Mouse (Mus musculus): ENCODE measurements at regions not wholly inside any gene's neighbourhood (a gene's known extent, or its start where the extent isn't known, plus 50 kb on each side); places are given as distances from the start of the nearest gene placed in this dataset.

DNA sequence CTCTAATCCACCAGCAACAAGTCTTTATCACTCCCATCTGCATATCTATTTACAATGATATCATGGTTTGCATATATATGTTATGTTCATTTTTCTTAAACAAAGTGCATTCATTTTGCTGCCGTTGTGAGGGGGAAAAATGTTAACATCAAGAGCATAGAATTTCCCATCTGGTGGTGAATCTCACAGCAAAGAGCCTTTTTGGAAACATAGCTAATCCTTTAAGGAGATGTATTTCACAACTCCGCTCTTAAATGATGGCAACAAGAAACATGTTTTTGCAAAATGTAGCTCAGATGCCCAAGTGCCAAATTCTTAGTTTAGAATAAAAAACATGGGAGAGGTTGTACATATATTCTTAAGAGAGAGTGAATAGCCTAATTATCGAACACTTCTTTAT, 99.3 kb upstream of the Col1a2 start:
- DNase-seq (ENCODE audit: low spot score in 2 of 2): no peak

DNA sequence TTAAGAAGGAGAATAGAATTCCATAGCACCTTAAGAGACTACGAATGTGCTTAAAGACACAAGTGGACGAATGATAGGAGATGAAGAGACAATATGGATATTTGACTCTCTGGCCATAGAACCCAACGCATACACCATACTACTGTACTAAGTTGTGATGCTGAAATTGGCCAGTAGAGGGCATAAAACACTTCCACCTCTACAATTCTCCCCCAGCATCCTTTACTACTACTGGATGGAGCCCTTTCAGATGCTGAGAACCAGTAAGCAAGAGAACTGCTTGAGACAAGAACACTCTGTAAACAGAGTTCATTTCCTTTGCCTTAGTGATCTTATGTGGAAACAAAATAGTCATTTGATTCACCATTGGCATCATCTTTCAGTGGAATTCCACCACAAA, 96.9 kb upstream of the Col1a2 start:
- no peak for DNase-seq (ENCODE audit: low spot score in 2 of 2)

DNA sequence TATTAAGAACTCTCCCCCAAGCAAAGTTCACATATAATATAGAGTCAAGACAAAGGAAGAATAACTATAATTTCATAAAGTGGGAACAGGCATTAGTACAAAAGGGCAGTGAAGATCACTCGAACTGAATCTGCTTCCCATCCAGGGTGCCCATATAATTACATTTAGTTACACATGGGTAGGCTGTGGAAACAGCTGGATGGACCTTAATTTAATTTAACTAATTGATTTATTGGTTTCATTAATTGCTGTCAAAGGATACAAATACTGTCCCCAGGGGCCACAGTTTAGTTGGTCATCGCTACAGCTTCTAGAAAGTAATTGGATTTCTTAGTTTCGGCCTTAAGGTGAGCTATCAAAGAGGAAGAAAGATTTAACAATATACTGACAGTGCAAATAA, 91.4 kb upstream of the Col1a2 start:
- no peak for DNase-seq (ENCODE audit: low spot score in 2 of 2)

DNA sequence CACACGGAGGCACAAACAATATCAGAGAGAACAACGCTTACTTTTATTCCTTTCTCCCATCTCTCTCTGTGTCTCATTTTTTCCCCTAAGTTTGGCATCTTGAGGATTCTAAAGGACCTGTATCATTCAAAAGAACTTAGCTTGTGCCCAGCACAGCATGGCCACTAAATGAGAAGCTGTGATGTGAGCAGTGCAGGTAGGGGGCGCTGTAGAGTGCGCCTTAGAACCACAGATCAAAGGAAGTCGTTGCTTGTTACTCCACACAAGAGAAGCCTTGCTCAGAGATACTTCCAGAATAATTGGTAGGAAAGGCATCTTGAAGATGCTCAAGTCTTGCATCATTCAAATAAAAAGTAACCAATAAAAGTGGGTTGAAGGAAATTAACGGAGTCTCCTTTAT, 90.4 kb upstream of the Col1a2 start:
- DNase-seq (ENCODE audit: low spot score in 2 of 2): peak in 1 of 2 experiments; percentile 46

DNA sequence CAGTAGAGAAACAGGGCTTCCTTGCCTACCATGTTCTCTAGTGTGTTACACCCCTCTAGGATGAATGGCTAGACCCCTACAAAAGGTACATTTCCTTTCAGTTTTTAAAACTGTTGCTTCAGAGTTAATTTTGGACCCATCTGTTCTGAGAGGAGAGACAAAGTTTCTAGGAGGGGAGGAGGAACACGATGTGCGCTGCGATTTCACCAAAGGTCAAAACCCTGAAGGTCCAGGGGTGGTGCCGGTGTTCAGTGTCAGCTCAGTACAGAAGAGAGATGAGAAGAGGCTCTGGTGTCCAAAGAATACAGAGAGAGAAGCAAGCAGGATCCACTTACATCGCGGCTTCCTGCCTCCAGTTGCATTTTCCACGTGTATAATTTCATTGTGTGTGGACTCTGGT, 89.4 kb upstream of the Col1a2 start:
- DNase-seq (ENCODE audit: low spot score in 2 of 2): no peak

DNA sequence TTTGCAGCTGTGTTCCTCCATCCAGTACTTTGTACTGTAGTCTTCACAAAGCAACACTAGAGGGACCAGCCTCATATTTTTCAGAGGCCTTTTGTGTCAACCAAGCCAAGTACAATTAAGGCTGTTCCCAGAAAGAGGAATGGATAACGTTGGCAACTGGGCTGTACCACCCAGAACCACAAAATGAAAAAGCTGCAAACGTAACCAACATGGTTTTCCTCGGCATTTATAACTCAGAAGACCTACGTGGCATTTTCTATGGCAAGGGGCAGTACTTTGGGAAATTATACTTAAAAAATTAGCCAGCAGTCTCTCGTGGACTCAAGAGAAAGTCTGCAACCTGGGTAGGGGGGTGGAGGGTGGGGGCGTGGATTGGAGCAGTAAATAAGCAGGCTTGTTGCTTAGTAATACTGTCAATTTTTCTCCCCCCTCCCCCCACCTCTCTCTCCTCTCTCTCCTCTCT, 87.3 kb upstream of the Col1a2 start:
- DNase-seq (ENCODE audit: low spot score in 2 of 2): no peak

DNA sequence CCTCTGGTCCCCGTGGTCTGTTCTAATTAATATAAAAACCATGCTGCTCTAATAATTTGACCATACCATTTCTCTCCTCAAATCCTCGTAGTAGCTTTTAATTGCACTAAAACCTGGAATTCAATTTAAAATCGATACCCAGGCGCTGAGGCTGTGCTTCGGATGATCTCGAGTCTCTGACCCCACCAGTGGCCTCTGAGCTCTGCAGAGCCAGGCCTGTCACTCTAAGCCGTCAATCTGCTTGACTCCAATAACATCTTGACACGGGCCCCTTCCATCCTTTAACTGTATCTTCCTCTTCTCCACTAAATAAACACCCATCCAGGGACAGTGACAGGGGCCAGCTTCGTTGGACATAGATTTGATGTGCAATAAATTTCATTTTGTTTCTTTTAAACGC, 86.2 kb upstream of the Col1a2 start:
- DNase-seq (ENCODE audit: low spot score in 2 of 2): no peak

DNA sequence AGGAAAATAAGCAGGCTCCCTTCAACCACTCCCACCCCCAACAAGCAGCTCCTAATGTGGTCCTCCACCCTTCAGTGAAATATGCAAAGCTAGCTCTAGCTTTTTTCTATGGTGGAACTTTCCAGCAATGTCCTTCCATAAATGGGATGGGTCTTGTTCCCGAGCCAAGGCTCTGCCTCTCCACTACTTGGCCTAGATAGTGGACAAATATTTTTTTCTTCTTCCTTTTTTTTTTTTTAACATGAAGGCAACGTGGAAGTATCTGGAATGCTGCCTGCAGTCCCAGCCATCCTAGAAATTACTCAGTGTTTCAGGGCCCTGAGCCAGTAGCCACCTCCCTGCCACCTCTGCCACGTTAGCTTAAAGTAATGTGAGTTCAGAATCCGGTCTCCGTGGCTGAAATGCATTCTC, 85.7 kb upstream of the Col1a2 start:
- DNase-seq (ENCODE audit: low spot score in 2 of 2): no peak

DNA sequence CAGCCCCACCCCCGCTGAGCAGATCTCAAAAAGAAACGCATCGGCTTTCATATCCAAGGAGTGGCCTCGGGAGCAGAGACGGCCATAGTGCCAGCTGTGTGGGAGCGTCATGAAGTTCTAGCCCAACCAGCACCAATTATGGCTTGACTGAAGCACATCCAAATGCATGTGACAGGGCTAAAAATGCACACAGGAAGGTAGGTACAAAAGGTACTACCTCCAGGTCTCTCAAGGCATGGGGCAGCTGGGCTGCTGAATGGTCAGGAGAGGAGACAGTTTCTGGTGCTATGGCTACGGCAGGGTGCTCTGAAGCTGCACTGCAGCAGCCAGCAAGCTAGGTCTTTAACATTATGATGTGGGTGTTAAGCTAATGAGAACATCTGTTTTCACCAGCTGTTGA, 83.1 kb upstream of the Col1a2 start:
- DNase-seq (ENCODE audit: low spot score in 2 of 2): no peak

DNA sequence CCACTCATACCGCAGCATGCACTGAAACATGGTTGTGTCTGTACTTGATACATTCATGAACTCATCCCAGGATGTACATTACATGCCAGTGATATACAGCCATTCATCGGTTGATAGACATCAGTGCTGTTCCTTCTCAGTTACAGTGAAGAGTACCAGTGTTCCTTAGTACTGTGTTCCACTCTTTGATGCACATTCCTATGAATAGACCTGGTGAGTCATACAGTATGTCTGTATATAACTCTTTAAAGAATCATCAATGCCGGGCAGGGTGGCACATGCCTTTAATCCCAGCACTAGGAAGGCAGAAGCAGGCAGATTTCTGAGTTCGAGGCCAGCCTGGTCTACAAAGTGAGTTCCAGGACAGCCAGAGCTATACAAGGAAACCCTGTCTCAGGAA, 77.5 kb upstream of the Col1a2 start:
- no peak for DNase-seq (ENCODE audit: low spot score in 2 of 2)

DNA sequence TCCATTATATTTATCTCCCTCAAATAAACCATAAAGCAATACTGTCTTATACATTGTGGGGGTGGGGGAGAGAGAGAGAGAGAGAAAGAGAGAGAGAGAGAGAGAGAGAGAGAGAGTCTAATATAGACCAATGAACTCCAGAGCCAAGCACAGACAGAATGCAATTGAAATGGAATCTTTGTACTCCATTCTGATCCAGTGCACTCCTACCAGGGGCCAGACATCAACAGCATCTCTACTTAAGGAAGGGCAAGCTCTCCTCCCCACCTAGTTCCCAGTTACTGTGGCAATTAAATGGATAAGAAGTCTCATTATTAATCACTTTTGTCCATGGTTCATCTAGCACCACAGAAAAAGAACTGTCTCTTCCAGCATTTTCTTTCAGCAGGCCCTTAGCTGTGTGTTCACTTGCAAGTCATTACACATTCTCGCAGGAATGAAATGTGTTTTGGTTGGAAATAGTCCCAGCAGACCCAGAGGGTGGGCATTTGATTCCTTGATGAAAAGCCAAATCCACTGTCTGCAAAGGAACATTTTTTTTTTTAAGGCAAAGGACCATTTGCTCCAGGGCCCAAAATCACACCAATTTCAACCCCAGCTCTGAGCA, 73.8 kb upstream of the Col1a2 start:
- DNase-seq (ENCODE audit: low spot score in 2 of 2): no peak

DNA sequence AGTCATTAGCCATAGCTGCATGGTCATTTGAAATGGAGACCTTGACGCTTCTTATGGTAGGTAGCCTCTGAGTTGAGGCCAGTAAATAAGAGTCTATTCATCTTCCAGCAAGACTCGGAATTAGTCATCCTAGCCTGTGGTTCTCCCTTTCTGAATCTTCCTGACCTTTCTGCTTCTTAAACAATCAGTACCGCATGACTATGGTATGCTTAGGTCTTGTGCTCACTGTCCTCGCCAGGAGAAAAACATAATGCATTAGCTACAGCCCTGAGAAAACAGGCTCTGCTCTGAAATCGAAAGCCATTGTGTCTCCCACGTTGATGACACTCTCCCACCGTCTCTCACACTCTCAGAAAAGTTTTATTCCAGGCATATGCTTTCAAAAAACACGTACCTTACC, 72.4 kb upstream of the Col1a2 start:
- no peak for DNase-seq (ENCODE audit: low spot score in 2 of 2)

DNA sequence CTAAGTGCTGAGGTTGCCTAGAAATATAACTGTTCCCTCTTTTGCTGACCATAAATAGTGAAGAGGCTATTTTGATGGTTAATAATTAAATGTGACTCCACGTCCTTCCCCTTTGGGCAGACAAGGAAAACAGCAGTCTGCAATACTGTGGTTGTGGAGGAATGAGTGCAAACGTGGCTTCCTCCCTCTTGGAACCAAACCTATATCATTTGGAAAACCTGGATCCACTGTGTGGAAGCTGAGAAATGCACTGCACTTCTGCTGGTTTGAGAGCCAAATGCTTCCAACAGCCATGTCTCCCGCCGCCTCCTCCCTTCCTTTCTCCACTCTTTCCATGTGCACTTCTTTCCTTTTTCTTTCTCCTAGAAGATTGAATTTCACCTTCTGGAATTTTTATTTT, 68.2 kb upstream of the Col1a2 start:
- no peak for DNase-seq (ENCODE audit: low spot score in 2 of 2)

DNA sequence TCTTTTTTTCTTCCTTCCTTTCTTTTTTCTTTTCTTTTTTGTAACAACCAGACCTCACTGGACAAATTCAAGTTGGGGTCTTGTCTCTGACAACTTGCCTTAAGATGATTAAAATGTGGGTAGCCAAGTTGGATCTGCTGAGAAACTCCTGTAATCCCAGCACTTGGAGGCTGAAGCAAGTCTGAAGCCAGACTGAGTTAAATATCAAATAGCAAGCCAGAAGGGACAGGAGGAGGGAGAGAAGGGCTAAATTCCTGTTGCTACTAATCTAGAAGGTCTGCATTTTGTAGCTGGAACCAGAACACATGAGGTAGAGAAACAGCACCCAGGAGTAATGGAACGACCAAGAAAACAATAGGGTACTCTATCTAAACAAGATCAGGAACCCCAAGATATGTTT, 67.7 kb upstream of the Col1a2 start:
- no peak for DNase-seq (ENCODE audit: low spot score in 2 of 2)

DNA sequence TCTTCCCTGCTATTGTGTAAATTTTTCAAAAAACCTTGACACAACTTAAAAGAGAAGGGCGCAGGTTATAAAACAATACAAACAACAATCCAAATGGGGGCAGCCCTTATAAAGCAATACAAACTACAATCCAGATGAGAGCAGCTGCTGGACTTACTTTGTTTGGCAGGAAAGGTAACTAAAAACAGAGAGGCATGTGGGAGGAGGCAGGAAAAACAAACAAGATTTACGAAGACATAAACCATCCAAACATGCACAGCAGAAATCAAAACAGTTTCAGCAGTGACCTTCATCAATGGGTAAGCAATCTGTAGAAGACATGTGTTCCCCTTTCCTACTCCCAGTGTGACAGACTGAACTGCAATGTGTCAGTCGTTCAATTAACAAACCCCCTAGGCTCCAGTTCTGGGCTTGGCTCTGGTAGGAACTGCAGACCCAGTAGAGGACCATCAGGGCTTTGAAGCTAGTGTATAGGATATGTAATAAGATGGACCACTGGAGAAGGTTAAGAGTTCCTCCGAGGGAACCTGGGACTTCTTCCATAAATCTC, 62.9 kb upstream of the Col1a2 start:
- DNase-seq (ENCODE audit: low spot score in 2 of 2): no peak

DNA sequence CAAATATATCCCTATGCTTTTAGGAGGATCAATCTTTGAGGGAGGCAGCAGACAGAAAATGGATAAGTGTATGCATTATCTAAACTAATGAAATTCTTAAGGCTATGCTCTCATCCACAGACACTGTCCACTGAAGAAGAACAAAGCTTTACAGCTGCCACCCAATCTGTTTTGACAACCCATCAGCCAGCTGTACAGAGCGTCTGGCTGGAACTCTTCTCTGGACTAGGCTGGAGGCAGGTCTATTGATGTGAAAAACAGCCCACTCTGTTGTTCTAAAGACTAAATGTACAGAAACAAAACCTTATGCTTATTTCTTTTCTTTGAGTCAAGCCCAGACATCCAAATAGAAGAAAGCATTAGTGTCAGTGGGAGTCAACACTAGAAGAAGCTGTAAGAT, 58.7 kb upstream of the Col1a2 start:
- DNase-seq (ENCODE audit: low spot score in 2 of 2): no peak

DNA sequence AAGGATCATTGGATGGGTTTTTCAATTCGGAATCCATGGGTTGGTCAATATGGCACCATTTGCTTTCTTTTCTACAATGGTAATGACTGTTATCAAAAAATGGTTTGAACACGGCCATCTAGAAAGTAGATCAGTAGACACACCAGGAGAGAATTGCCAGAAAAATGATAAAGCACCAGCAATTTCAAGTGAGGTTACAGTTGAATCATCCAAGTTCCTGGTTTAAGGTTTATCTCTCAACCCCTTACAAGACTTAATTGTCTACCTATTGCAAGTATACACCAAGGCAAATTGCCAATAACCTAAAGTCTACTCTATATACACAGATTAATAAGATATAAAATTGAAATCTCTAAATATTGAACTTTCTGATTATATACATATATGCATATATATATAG, 53.4 kb upstream of the Col1a2 start:
- no peak for DNase-seq (ENCODE audit: low spot score in 2 of 2)
